Comparison of ENCODE assay signal across 8 mouse cellular contexts in genomic region chr5:150665132-150665954, GRCm38 (mm10). TPM values are rescaled to one million over a fixed set of nuclear protein-coding genes. Genes with fewer than 3 reads are reported as not detected.
DNase-seq lines count a peak whose midpoint lies in the region; ATAC-seq and TF ChIP-seq lines count a peak whose summit lies in the region.

No protein-coding gene starts in this region.

- H3K36me3 ChIP-seq in C2C12 (ENCODE audit: control insufficient read depth, insufficient read depth): peaks cover 19% of the 10 kb centered on the region
- peaks cover 32% of the 10 kb centered on the region for H3K36me3 ChIP-seq in erythroblast, embryonic 14.5 days (ENCODE audit: control insufficient read depth)
- peaks cover 14% of the 10 kb centered on the region for H3K36me3 ChIP-seq in heart, embryonic 11.5 days (ENCODE audit: control insufficient read depth, insufficient read depth, low read length)
- H3K36me3 ChIP-seq in kidney, embryonic 16.5 days (ENCODE audit: insufficient read depth, low read length): peaks cover 17% of the 10 kb centered on the region
- H3K36me3 ChIP-seq in liver, adult 2 months (ENCODE audit: control insufficient read depth, insufficient read depth, low read length): peaks cover 13% of the 10 kb centered on the region
- peaks cover 18% of the 10 kb centered on the region for H3K36me3 ChIP-seq in myocyte (ENCODE audit: control insufficient read depth, insufficient read depth)
- 0 out of 2 replicates have a peak, but pooled peaks cover 1% of the 10 kb centered on the region for H3K36me3 ChIP-seq in splenic B cell, adult 2 months (ENCODE audit: control insufficient read depth, insufficient read depth, low read length, poor library complexity, severe bottlenecking)

- peak overlapping the region; percentile 99 for H3K27ac ChIP-seq in heart, embryonic 11.5 days (ENCODE audit: low read depth, low read length)
- peak overlapping the region; percentile 98 for H3K27ac ChIP-seq in kidney, embryonic 16.5 days (ENCODE audit: low read length)
- H3K27ac ChIP-seq in liver, adult 2 months (replicated peaks; ENCODE audit: insufficient read depth, low read depth, low read length): peak overlapping the region; percentile 97

- under 1% methylated on average over 52 of the region's 52 CpGs for WGBS in heart, embryonic 11.5 days (ENCODE audit: insufficient replicate concordance)
- WGBS in kidney, embryonic 16.5 days: under 1% methylated on average over 52 of the region's 52 CpGs
- under 1% methylated on average over 52 of the region's 52 CpGs for WGBS in liver, adult 2 months

- peaks cover 46% of the 10 kb centered on the region for H3K79me3 ChIP-seq in C2C12 (ENCODE audit: low read depth)

- peaks cover 29% of the 10 kb centered on the region for H3K4me1 ChIP-seq in erythroblast, embryonic 14.5 days (ENCODE audit: control insufficient read depth)
- H3K4me1 ChIP-seq in heart, embryonic 11.5 days (ENCODE audit: control insufficient read depth, insufficient read depth, low read length): peaks cover 8% of the 10 kb centered on the region
- H3K4me1 ChIP-seq in kidney, embryonic 16.5 days (ENCODE audit: insufficient read depth, low read length): peaks cover 8% of the 10 kb centered on the region; the same call in 1 of the 2 replicates
- H3K4me1 ChIP-seq in liver, adult 2 months (ENCODE audit: control insufficient read depth, insufficient read depth, low read length): peaks cover 10% of the 10 kb centered on the region; the same call in 1 of the 2 replicates

- peak overlapping the region; percentile 93 for H3K9ac ChIP-seq in heart, embryonic 11.5 days (ENCODE audit: low read depth, low read length)
- H3K9ac ChIP-seq in kidney, embryonic 16.5 days (replicated peaks; ENCODE audit: low read length): peak overlapping the region; percentile 90
- peak overlapping the region; percentile 98 for H3K9ac ChIP-seq in liver, adult 2 months (ENCODE audit: low read depth, low read length)

- H3K4me2 ChIP-seq in heart, embryonic 11.5 days: peak overlapping the region; percentile 77
- peak overlapping the region; percentile 60 for H3K4me2 ChIP-seq in kidney, embryonic 16.5 days (replicated peaks; ENCODE audit: low read depth, low read length)
- H3K4me2 ChIP-seq in myocyte (ENCODE audit: low read depth): peak overlapping the region; percentile 25

- H3ac ChIP-seq in C2C12 (ENCODE audit: control insufficient read depth, insufficient read length, low read depth): peak overlapping the region; percentile 96
- peak overlapping the region; percentile 74 for H3ac ChIP-seq in myocyte (ENCODE audit: control insufficient read depth, insufficient read length)

- peaks cover 50% of the 10 kb centered on the region for H3K79me2 ChIP-seq in C2C12 (ENCODE audit: control insufficient read depth, insufficient read depth)
- H3K79me2 ChIP-seq in liver, adult 2 months (ENCODE audit: control insufficient read depth, insufficient read depth, low read length): peaks cover 21% of the 10 kb centered on the region; the same call in 1 of the 2 replicates
- H3K79me2 ChIP-seq in myocyte (ENCODE audit: control insufficient read depth, insufficient read depth): peaks cover 46% of the 10 kb centered on the region

- H3K27me3 ChIP-seq in C2C12 (ENCODE audit: control insufficient read depth, insufficient read depth, insufficient read length): no peaks in the 10 kb centered on the region
- H3K27me3 ChIP-seq in erythroblast, embryonic 14.5 days (ENCODE audit: control insufficient read depth): peaks cover 3% of the 10 kb centered on the region
- H3K27me3 ChIP-seq in heart, embryonic 11.5 days (ENCODE audit: control insufficient read depth, insufficient read depth, low read length): no peaks in the 10 kb centered on the region
- no peaks in the 10 kb centered on the region for H3K27me3 ChIP-seq in kidney, embryonic 16.5 days (ENCODE audit: insufficient read depth, low read length)
- H3K27me3 ChIP-seq in liver, adult 2 months (ENCODE audit: control insufficient read depth, insufficient read depth, low read length): no peaks in the 10 kb centered on the region
- H3K27me3 ChIP-seq in myocyte (ENCODE audit: control insufficient read depth, insufficient read depth, insufficient read length): no peaks in the 10 kb centered on the region
- H3K27me3 ChIP-seq in splenic B cell, adult 2 months (ENCODE audit: control insufficient read depth, insufficient read depth, low read length, poor library complexity, severe bottlenecking): no peaks in the 10 kb centered on the region

- no peaks in the 10 kb centered on the region for H3K9me3 ChIP-seq in erythroblast, embryonic 14.5 days (ENCODE audit: control insufficient read depth, low read length)
- H3K9me3 ChIP-seq in heart, embryonic 11.5 days (replicated peaks; ENCODE audit: control insufficient read depth, low read length): no peaks in the 10 kb centered on the region
- H3K9me3 ChIP-seq in kidney, embryonic 16.5 days (ENCODE audit: low read length): no peaks in the 10 kb centered on the region

- peak; percentile 100 for DNase-seq in brain, embryonic 14.5 days (ENCODE audit: low read depth)
- peak; percentile 100 for DNase-seq in liver, adult 2 months (ENCODE audit: extremely low read depth, low read depth, low spot score)
- peak; percentile 98 for DNase-seq in splenic B cell, adult 2 months (ENCODE audit: low read depth, low spot score)

- peak overlapping the region; percentile 96 for H3K4me3 ChIP-seq in C2C12 (ENCODE audit: insufficient read depth, poor library complexity, severe bottlenecking)
- peak overlapping the region; percentile 97 for H3K4me3 ChIP-seq in erythroblast, embryonic 14.5 days (replicated peaks)
- peak overlapping the region; percentile 97 for H3K4me3 ChIP-seq in heart, embryonic 11.5 days (ENCODE audit: low read depth, low read length)
- peak overlapping the region; percentile 90 for H3K4me3 ChIP-seq in kidney, embryonic 16.5 days (ENCODE audit: low read length)
- peak overlapping the region; percentile 98 for H3K4me3 ChIP-seq in liver, adult 2 months (ENCODE audit: insufficient read depth, low read depth, low read length)
- H3K4me3 ChIP-seq in myocyte: peak overlapping the region; percentile 93

- TF ChIP-seq CTCF in C2C12 (IDR thresholded peaks at IDR 0.05; ENCODE audit: control insufficient read depth, insufficient read depth, insufficient read length): peak; percentile 49
- peak; percentile 87 for TF ChIP-seq CTCF in brain, embryonic 14.5 days (IDR thresholded peaks at IDR 0.05; ENCODE audit: borderline replicate concordance, extremely low read depth, insufficient read depth, insufficient read length)
- TF ChIP-seq CTCF in liver, adult 2 months (IDR thresholded peaks at IDR 0.05; ENCODE audit: low read depth, low read length): peak; percentile 90

- peak; percentile 31; the same call in 1 of the 2 replicates for TF ChIP-seq POLR2A in brain, embryonic 14.5 days (IDR thresholded peaks at IDR 0.05; ENCODE audit: borderline replicate concordance, extremely low read depth, insufficient read depth, insufficient read length, poor library complexity, severe bottlenecking)
- TF ChIP-seq POLR2A in liver, adult 2 months (IDR thresholded peaks at IDR 0.05; ENCODE audit: extremely low read depth, insufficient read depth, low read length): no peak
- TF ChIP-seq POLR2A in myocyte (IDR thresholded peaks at IDR 0.05; ENCODE audit: insufficient read length, low read depth): peak; percentile 41

- peak; percentile 94 for ATAC-seq in heart, embryonic 11.5 days (replicated peaks; ENCODE audit: insufficient number of reproducible peaks, low FRiP score, low TSS enrichment)
- peak; percentile 100 for ATAC-seq in kidney, embryonic 16.5 days (ENCODE audit: low FRiP score, low TSS enrichment)

TF ChIP-seq in C2C12, 6 proteins besides CTCF, POLR2A, EP300 and RAD21:
- TF ChIP-seq CEBPB (IDR thresholded peaks at IDR 0.05; ENCODE audit: low read depth) (no peak), FOSL1 (IDR thresholded peaks at IDR 0.05; ENCODE audit: insufficient read depth, low read length, poor library complexity, severe bottlenecking) (no peak), MYOG (IDR thresholded peaks at IDR 0.05; ENCODE audit: control insufficient read depth, extremely low read depth, insufficient read length) (no peak), MAX (IDR thresholded peaks at IDR 0.05) (no peak), USF1 (IDR thresholded peaks at IDR 0.05; ENCODE audit: low read depth) (no peak), MYOD1 (IDR thresholded peaks at IDR 0.05; ENCODE audit: control insufficient read depth, insufficient read length, low read depth) (no peak)

TF ChIP-seq in myocyte, 11 proteins besides CTCF, POLR2A, EP300 and RAD21:
- TF ChIP-seq SRF (IDR thresholded peaks at IDR 0.05; ENCODE audit: control insufficient read depth, insufficient read length, low read depth): peak; percentile 47
- TF ChIP-seq TCF3 (IDR thresholded peaks at IDR 0.05; ENCODE audit: insufficient read length, low read depth): no peak
TF ChIP-seq in myocyte: peak in this region for 1.

RNA-seq across cellular contexts. Expression of gene N4bp2l2, which starts 0.6 kb away (rescaled TPM):
- polyA plus RNA-seq in C2C12 (2012; fragmentation: generic; extraction: Trizol) (16.1 TPM), myocyte (2012; fragmentation: generic; extraction: Trizol) (21.6 TPM)
- 24.7 and 31.0 TPM in 2 replicates for polyA plus RNA-seq in brain, embryonic 14.5 days (2012; rRNA removed)
- polyA plus RNA-seq in erythroblast, embryonic 14.5 days (2012): 1.4 and 1.5 TPM in 2 replicates
- 45.2 and 49.9 TPM in 2 replicates for polyA plus RNA-seq in heart, embryonic 11.5 days (2014; fragmentation: Nextera tagmentation; extraction: Ambion mirVana)
- polyA plus RNA-seq in kidney, embryonic 16.5 days (2015; fragmentation: Nextera tagmentation; extraction: Ambion mirVana): 34.0 and 43.6 TPM in 2 replicates
- 32.0 and 60.5 TPM in 2 replicates for total RNA-seq in liver, adult 2 months (2014; rRNA removed)
- polyA plus RNA-seq in liver, adult 2 months (2012; rRNA removed): 5.1 and 6.9 TPM in 2 replicates

RNA-seq across cellular contexts. Expression of gene Pds5b, which starts 8.2 kb away (rescaled TPM):
- polyA plus RNA-seq in C2C12 (2012; fragmentation: generic; extraction: Trizol) (7.9 TPM), myocyte (2012; fragmentation: generic; extraction: Trizol) (4.7 TPM)
- polyA plus RNA-seq in brain, embryonic 14.5 days (2012; rRNA removed): 34.3 and 48.5 TPM in 2 replicates
- polyA plus RNA-seq in erythroblast, embryonic 14.5 days (2012): 0.13 and 0.25 TPM in 2 replicates
- polyA plus RNA-seq in heart, embryonic 11.5 days (2014; fragmentation: Nextera tagmentation; extraction: Ambion mirVana): 27.2 and 28.5 TPM in 2 replicates
- polyA plus RNA-seq in kidney, embryonic 16.5 days (2015; fragmentation: Nextera tagmentation; extraction: Ambion mirVana): 28.2 and 33.4 TPM in 2 replicates
- 12.4 and 16.2 TPM in 2 replicates for total RNA-seq in liver, adult 2 months (2014; rRNA removed)
- 1.2 and 1.6 TPM in 2 replicates for polyA plus RNA-seq in liver, adult 2 months (2012; rRNA removed)

Comparison
In these comparisons a context has a peak if more than half of its experiments do, and no peak if none do; other contexts are left out.
1. Peak in every context shown above with its lines: DNase-seq, ATAC-seq, H3K4me3 ChIP-seq and H3K27ac ChIP-seq.
2. H3K4me2 ChIP-seq: peak in every context shown above with its lines; median percentile 77 in heart, embryonic 11.5 days; 60 in kidney, embryonic 16.5 days; 25 in myocyte.